Mouse (Mus musculus): ENCODE data around the gene Bex3. TPM values are rescaled to one million over a fixed set of nuclear protein-coding genes. Genes with fewer than 3 reads are reported as not detected.

The Bex3 gene
- polyA plus RNA-seq (2014; fragmentation: Illumina TruSeq; extraction: RNeasy Lipid Tissue Mini Kit (QIAGEN cat#74804); ENCODE audit: low read depth, low replicate concordance) = 15.8 TPM

DNA sequence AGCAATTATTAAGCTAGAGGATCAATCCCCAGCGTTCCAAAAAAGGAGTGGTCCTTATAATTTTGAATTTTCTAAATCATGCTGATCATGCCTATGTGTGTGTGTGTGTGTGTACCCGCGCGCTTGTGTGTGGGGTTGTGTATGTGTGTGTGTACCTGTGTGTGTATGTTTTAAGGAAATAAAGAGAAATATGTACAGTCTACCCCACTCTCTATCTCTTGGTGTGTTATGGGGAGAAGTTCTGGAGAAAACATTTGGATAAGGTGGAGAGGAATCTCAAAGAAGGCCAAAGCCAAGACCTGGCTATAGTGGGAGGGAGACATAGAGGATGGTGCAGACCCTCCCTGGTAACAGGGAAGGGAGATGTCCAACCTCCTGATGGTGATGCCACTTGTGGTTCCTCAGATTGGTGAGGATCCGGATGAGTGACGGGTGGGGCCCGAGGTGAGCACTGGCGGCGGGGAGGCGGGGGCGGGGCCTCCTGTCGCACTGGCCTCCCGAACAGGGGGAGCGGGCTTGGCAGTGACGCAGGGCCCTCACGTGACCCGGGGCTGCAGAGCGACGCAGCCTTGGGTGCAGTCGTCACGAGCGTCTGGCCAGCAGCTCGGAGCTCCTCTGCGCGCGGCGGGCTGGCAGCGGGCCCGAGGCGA is at the start of gene Bex3:
Bex3 (plus strand) TSS at position 511 of the 650 bp plus-strand sequence.

DNA sequence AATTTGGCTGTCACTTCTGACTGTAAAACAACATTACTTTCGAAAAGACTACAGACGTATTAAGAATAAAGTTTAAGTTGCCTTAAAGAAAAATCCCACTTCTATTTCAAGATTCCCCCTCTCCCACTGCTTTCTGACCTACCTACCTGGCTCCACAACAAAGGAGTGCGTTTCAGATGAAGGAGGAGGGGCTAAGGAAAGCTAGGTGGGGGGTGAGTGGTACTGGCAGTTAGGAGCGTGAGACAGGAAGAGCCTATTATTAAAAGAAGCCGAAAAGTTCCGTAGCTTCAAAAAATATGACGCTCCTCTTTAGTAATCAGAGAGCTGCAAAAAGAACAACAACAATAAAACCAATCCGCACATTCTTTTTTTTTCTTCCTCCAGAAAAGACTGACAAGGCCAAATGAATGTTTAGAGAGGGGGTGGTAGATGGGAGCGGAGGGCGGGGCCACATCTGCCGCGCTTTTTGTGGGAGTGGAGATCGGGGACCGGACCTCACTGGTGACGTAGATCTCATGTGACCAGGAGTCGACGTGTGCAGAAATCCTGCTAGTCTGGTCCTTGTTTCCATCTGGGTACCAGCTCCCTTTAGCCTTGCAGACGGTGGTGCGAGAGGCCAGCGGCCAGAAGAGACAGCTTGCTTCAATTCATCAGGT is 25.4 kb upstream of the Bex3 start, which contains the start of gene Tceal9:
Tceal9 (plus strand) TSS at position 506 of the 656 bp plus-strand sequence.

Other genes starting within 250 kb of the Bex3 start
- gene Arxes1, start 236.9 kb upstream of the Bex3 start, polyA plus RNA-seq (2014; fragmentation: Illumina TruSeq; extraction: RNeasy Lipid Tissue Mini Kit (QIAGEN cat#74804); ENCODE audit: low read depth, low replicate concordance) = 0.37 TPM
- gene Bex2, start 202.0 kb upstream of the Bex3 start, polyA plus RNA-seq (2014; fragmentation: Illumina TruSeq; extraction: RNeasy Lipid Tissue Mini Kit (QIAGEN cat#74804); ENCODE audit: low read depth, low replicate concordance) = 0.94 TPM
- 0.13 TPM for gene Nxf3, start 185.0 kb upstream of the Bex3 start, polyA plus RNA-seq (2014; fragmentation: Illumina TruSeq; extraction: RNeasy Lipid Tissue Mini Kit (QIAGEN cat#74804); ENCODE audit: low read depth, low replicate concordance)
- 1.9 TPM for gene Bex4, start 131.3 kb upstream of the Bex3 start, polyA plus RNA-seq (2014; fragmentation: Illumina TruSeq; extraction: RNeasy Lipid Tissue Mini Kit (QIAGEN cat#74804); ENCODE audit: low read depth, low replicate concordance)
- 39.2 TPM for gene Tceal8, start 97.9 kb upstream of the Bex3 start, polyA plus RNA-seq (2014; fragmentation: Illumina TruSeq; extraction: RNeasy Lipid Tissue Mini Kit (QIAGEN cat#74804); ENCODE audit: low read depth, low replicate concordance)
- 3.0 TPM for gene Tceal5, start 66.4 kb upstream of the Bex3 start, polyA plus RNA-seq (2014; fragmentation: Illumina TruSeq; extraction: RNeasy Lipid Tissue Mini Kit (QIAGEN cat#74804); ENCODE audit: low read depth, low replicate concordance)
- gene Tceal7, start 55.5 kb upstream of the Bex3 start, polyA plus RNA-seq (2014; fragmentation: Illumina TruSeq; extraction: RNeasy Lipid Tissue Mini Kit (QIAGEN cat#74804); ENCODE audit: low read depth, low replicate concordance) = 0.84 TPM
- gene Bex1, start 54.7 kb upstream of the Bex3 start, polyA plus RNA-seq (2014; fragmentation: Illumina TruSeq; extraction: RNeasy Lipid Tissue Mini Kit (QIAGEN cat#74804); ENCODE audit: low read depth, low replicate concordance) = 5.1 TPM
- gene Tceal9, start 25.2 kb upstream of the Bex3 start, polyA plus RNA-seq (2014; fragmentation: Illumina TruSeq; extraction: RNeasy Lipid Tissue Mini Kit (QIAGEN cat#74804); ENCODE audit: low read depth, low replicate concordance) = 41.3 TPM
- gene Kir3dl1, start 247.7 kb downstream of the Bex3 start, polyA plus RNA-seq (2014; fragmentation: Illumina TruSeq; extraction: RNeasy Lipid Tissue Mini Kit (QIAGEN cat#74804); ENCODE audit: low read depth, low replicate concordance) = not detected